Mouse (Mus musculus) myocyte (in vitro differentiated cells): ENCODE data around the gene Atg16l1. TPM values are rescaled to one million over a fixed set of nuclear protein-coding genes. Genes with fewer than 3 reads are reported as not detected.
"Not testable (repeated sequence)": the region's sequence is repeated elsewhere in the genome, so short reads cannot be mapped to it uniquely, and the experiment has no call there.

Experiments used
- H3K27me3 ChIP-seq: one replicate; pipeline ENCODE4 v1.6.1; 2011; ENCODE audit not compliant: control insufficient read depth, insufficient read depth, insufficient read length
- H3K36me3 ChIP-seq: one replicate; pipeline ENCODE4 v1.6.1; 2011; ENCODE audit not compliant: control insufficient read depth, insufficient read depth
- H3K4me2 ChIP-seq: one replicate; pipeline ENCODE4 v1.6.1; 2011; ENCODE audit warnings: low read depth, control low read depth
- H3K4me3 ChIP-seq: one replicate; pipeline ENCODE4 v1.5.1; 2011; ENCODE audit warnings: mild to moderate bottlenecking, control low read depth, moderate library complexity
- H3K79me2 ChIP-seq: one replicate; pipeline ENCODE4 v1.6.1; 2011; ENCODE audit not compliant: control insufficient read depth, insufficient read depth
- H3ac ChIP-seq: one replicate; pipeline ENCODE4 v1.6.1; 2011; ENCODE audit not compliant: control insufficient read depth, insufficient read length
- CEBPB ChIP-seq: IDR thresholded peaks from 2 replicates; pipeline ENCODE4 v1.6.1; 2011; ENCODE audit warnings: mild to moderate bottlenecking, moderate library complexity; ENCODE audit not compliant: poor library complexity, insufficient read depth, severe bottlenecking
- E2F4 ChIP-seq: IDR thresholded peaks from one replicate; pipeline ENCODE4 v1.6.1; 2011; ENCODE audit warnings: mild to moderate bottlenecking, control low read depth, moderate library complexity; ENCODE audit not compliant: insufficient read depth
- MAX ChIP-seq: IDR thresholded peaks from one replicate; pipeline ENCODE4 v1.6.1; 2011; ENCODE audit warnings: low read depth, mild to moderate bottlenecking, control low read depth
- MYOD1 ChIP-seq, 3 experiments: IDR thresholded peaks; one replicate each; pipeline ENCODE4 v1.6.1; 2011; ENCODE audit warnings: control low read depth in 2 of 3, low read depth in 2 of 3, mild to moderate bottlenecking in 2 of 3, moderate library complexity in 1 of 3; ENCODE audit not compliant: insufficient read length in 2 of 3, control insufficient read depth in 1 of 3
- MYOG ChIP-seq, 3 experiments: IDR thresholded peaks; one replicate each; pipeline ENCODE4 v1.6.1; 2011; ENCODE audit warnings: control low read depth in 2 of 3, low read depth in 2 of 3, mild to moderate bottlenecking in 2 of 3; ENCODE audit not compliant: insufficient read length in 2 of 3, control insufficient read depth in 1 of 3, insufficient read depth in 1 of 3
- POLR2A ChIP-seq: IDR thresholded peaks from one replicate; pipeline ENCODE4 v1.6.1; 2011; ENCODE audit warnings: low read depth, mild to moderate bottlenecking, control low read depth, moderate library complexity; ENCODE audit not compliant: insufficient read length
- POLR2AphosphoS2 ChIP-seq: IDR thresholded peaks from one replicate; pipeline ENCODE4 v1.6.1; 2011; ENCODE audit warnings: low read depth, control low read depth; ENCODE audit not compliant: insufficient read length
- REST ChIP-seq: IDR thresholded peaks from one replicate; pipeline ENCODE4 v1.6.1; 2011; ENCODE audit warnings: mild to moderate bottlenecking, control low read depth, moderate library complexity; ENCODE audit not compliant: insufficient read depth, insufficient read length
- SRF ChIP-seq: IDR thresholded peaks from one replicate; pipeline ENCODE4 v1.6.1; 2011; ENCODE audit warnings: low read depth; ENCODE audit not compliant: control insufficient read depth, insufficient read length
- TCF12 ChIP-seq: IDR thresholded peaks from one replicate; pipeline ENCODE4 v1.6.1; 2011; ENCODE audit warnings: mild to moderate bottlenecking, control low read depth; ENCODE audit not compliant: poor library complexity, insufficient read depth, severe bottlenecking
- TCF3 ChIP-seq: IDR thresholded peaks from one replicate; pipeline ENCODE4 v1.6.1; 2011; ENCODE audit warnings: low read depth, control low read depth; ENCODE audit not compliant: insufficient read length
- USF1 ChIP-seq: IDR thresholded peaks from one replicate; pipeline ENCODE4 v1.6.1; 2011; ENCODE audit warnings: low read depth, mild to moderate bottlenecking, control low read depth, moderate library complexity
- polyA plus RNA-seq: library from polyadenylated mRNA; unstranded; fragments of >200 nt; fragmentation: generic; extraction: Trizol; gene quantifications from one replicate; pipeline ENCODE4 v1.2.1, GENCODE M21; 2012; ENCODE audit warnings: missing spikeins

Gene Atg16l1
- polyA plus RNA-seq, 1 experiment: 21.8 TPM

- no peak for TF ChIP-seq POLR2A
- no peak for TF ChIP-seq MAX
- no peak for TF ChIP-seq TCF3
- TF ChIP-seq E2F4: no peak
- TF ChIP-seq MYOD1 (IDR thresholded peaks at IDR 0.05; ENCODE audit: control insufficient read depth in 1 of 3, insufficient read length in 2 of 3, low read depth in 2 of 3): no peak
- TF ChIP-seq POLR2AphosphoS2: no peak
- no peak for TF ChIP-seq MYOG (IDR thresholded peaks at IDR 0.05; ENCODE audit: control insufficient read depth in 1 of 3, insufficient read depth in 1 of 3, insufficient read length in 2 of 3, low read depth in 2 of 3)
- Histone ChIP-seq H3K27me3 (no peaks in the 10 kb centered on the region), H3K79me2 (no peaks in the 10 kb centered on the region), H3K4me2 (no peak overlapping the region), H3K36me3 (no peaks in the 10 kb centered on the region), H3ac (no peak overlapping the region), H3K4me3 (no peak overlapping the region)
Measured at GRCm38 (mm10) chr1:87825991-87826390, 70.3 kb downstream of the Atg16l1 start.

- Histone ChIP-seq H3K36me3 (no peaks in the 10 kb centered on the region), H3K27me3 (no peaks in the 10 kb centered on the region), H3K79me2 (no peaks in the 10 kb centered on the region), H3K4me2 (no peak overlapping the region), H3ac (no peak overlapping the region), H3K4me3 (no peak overlapping the region)
- TF ChIP-seq E2F4: no peak
Measured at GRCm38 (mm10) chr1:87826474-87826873, 70.8 kb downstream of the Atg16l1 start.

DNA sequence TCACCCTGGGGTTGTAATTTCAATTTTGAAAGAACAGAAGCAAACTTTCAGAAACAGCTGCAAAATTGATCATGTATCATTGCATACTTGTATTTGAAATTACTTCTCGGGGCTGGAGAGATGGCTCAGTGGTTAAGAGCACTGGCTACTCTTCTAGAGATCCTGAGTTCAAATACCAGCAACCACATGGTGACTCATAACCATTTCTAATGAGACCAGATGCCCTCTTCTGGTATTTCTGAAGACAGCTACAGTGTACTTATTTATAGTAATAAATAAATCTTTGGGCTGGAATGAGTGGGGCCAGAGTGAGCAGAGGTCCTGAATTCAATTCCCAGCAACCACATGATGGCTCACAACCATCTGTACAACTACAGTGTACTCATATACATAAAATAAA, 71.8 kb downstream of the Atg16l1 start:
- H3K4me3 ChIP-seq, H3K36me3 ChIP-seq, H3K27me3 ChIP-seq, H3ac ChIP-seq, H3K4me2 ChIP-seq, H3K79me2 ChIP-seq: not testable (repeated sequence)

DNA sequence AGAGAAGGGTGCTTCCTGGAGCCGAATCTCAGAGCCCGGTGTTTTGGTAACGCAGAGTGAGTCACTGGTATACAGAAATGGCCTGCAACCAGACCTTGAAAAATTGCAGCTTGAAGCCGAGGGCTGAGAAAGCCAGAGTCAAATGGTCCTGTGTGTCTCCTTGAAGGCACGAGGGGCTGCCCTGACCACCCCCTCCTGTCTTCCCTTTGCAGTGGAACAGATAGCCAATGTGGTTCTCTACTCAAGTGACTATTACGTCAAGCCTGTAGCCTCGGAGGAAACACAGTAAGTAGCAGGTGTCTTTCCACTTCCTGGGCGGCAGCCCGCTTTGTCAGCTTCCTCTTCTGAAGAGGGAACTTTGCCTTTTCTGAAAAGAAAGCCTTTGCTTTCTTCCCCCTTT, 72.5 kb downstream of the Atg16l1 start:
- Histone ChIP-seq H3K36me3 (no peaks in the 10 kb centered on the region), H3K79me2 (no peaks in the 10 kb centered on the region), H3K27me3 (no peaks in the 10 kb centered on the region), H3K4me2 (peak overlapping the region; percentile 10), H3K4me3 (no peak overlapping the region), H3ac (no peak overlapping the region)
- TF ChIP-seq POLR2A (no peak), REST (no peak)

DNA sequence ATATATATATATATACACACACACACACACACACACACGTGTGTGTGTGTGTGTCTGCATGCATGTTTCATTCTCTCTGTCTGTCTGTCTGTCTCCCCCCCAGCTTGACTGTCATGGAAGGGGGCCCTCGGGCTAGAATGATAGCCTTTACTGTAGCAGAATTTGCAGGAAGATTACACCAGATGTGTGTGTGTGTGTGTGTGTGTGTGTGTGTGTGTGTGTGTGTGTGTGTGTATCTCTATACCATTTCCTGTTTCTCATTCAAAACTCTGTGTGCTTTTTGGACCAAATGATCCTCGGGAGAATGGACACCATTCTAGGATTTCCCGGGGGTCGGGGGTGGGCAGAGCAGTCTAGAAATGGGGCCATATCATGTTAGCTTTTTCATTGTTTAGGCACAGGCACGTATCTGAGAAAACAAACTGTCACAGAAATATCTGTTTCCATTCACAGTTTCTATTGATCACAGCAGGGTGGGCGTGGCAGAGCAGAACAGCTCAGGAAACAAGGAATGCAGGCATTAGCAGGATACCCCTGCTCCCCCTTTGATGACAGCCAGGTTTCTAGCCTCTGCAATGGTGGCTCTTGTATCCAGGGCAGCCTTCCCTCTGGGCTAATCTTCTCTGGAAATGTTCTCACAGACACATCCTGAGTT, 73.4 kb downstream of the Atg16l1 start:
- TF ChIP-seq USF1: no peak
- no peak for TF ChIP-seq MAX
- TF ChIP-seq TCF3: no peak
- no peak for TF ChIP-seq TCF12
- no peak for TF ChIP-seq E2F4
- Histone ChIP-seq H3ac (no peak overlapping the region), H3K79me2 (no peaks in the 10 kb centered on the region), H3K36me3 (no peaks in the 10 kb centered on the region), H3K4me3 (no peak overlapping the region), H3K27me3 (no peaks in the 10 kb centered on the region), H3K4me2 (no peak overlapping the region)

- H3K4me2 ChIP-seq: no peak overlapping the region
- H3K27me3 ChIP-seq: no peaks in the 10 kb centered on the region
- no peak overlapping the region for H3ac ChIP-seq
- H3K79me2 ChIP-seq: no peaks in the 10 kb centered on the region
- H3K4me3 ChIP-seq: no peak overlapping the region
- TF ChIP-seq POLR2A: no peak
- TF ChIP-seq SRF: no peak
- no peak for TF ChIP-seq TCF3
- TF ChIP-seq POLR2AphosphoS2: no peak
- TF ChIP-seq MYOD1 (IDR thresholded peaks at IDR 0.05; ENCODE audit: control insufficient read depth in 1 of 3, insufficient read length in 2 of 3, low read depth in 2 of 3): no peak
- no peak for TF ChIP-seq MAX
- TF ChIP-seq USF1: no peak
- no peak for TF ChIP-seq REST
- no peak for TF ChIP-seq CEBPB
- TF ChIP-seq MYOG (IDR thresholded peaks at IDR 0.05; ENCODE audit: control insufficient read depth in 1 of 3, insufficient read depth in 1 of 3, insufficient read length in 2 of 3, low read depth in 2 of 3): no peak
- no peak for TF ChIP-seq TCF12
- H3K36me3 ChIP-seq: no peaks in the 10 kb centered on the region
Measured at GRCm38 (mm10) chr1:87829621-87830211, 74.0 kb downstream of the Atg16l1 start.
